Mouse (Mus musculus): Measurements from ENCODE around the gene Sorcs3.

Gene Sorcs3

DNA sequence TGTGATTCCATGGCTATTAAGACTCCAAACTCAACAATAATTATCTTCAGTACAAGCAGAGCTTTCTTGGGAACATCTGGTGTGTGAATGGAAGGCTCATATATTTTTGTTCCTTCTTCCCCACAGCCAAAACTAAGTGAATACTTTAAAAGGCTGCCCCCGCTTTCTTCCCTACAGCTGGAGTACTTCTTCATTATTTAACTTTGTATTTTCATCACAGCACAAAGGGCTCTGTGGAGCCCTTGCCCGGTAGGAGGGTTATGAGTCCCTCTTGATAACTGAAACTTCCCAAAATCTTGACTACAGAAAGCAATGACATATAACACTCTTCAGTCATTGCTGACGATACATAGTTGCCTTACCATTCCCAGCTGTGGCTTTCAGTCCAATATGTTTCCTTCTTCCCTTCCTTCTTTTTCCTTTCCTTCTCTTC, 615.5 kb downstream of the Sorcs3 start:
- DNase-seq (ENCODE audit: low spot score in 2 of 2), result no peak

DNA sequence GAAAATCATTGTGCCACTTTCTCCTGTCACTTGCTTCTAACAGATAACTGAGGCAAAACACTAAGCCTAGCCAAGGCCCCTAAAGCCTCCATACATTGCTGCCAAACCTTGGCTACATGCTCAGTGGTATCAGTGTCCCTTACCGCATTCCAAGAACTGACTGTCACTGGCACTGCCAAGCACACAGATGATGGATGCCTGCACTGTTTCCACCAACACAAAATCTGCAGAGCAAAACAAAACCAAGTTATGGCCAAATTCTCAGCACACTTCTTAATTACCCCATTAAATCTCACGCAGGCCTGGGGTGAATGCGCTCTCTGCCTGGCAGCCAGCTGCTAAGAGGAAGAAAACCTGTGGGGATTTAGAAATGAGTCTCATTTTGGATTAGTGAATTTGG, 628.5 kb downstream of the Sorcs3 start:
- no peak for DNase-seq (ENCODE audit: low spot score in 2 of 2)

DNA sequence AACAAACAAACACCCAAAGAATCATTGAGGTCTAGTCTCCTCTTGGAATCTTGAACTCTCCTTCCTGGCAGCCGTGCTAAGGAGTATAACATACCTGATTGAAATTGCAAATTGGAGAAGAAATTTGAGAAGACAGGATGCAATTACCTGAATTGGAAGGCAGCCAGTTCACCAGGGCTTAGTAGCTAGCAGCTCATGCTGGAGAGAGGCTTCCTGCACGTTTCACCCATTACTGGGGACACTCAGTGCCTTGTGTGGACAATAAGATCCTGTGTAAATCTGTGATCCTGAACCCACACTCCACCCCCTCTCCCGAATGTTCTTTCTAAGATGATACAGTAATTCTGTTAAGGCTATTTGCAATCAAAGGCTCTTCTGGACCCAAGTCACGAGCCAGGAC, 633.6 kb downstream of the Sorcs3 start:
- no peak for DNase-seq (ENCODE audit: low spot score in 2 of 2)

DNA sequence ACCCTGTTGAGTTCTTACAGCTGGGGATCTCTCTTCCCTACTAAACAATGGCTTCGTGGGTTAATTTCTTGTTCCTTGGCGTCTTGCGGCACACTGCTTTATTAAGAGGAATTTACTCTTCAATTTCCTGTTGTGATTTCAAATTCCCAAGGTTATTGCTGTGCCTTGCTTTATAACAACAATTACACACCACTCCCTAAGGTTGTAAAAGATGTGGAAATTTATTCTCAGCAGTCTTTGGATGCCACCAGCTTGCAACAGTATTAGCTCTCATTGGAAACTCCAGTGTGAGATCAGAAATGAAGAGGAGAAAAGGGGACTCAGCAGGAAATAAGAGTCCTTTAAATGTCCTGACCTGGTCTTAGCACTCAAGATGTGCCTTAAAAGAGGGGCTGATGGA, 641.9 kb downstream of the Sorcs3 start:
- DNase-seq (ENCODE audit: low spot score in 2 of 2), result no peak

DNA sequence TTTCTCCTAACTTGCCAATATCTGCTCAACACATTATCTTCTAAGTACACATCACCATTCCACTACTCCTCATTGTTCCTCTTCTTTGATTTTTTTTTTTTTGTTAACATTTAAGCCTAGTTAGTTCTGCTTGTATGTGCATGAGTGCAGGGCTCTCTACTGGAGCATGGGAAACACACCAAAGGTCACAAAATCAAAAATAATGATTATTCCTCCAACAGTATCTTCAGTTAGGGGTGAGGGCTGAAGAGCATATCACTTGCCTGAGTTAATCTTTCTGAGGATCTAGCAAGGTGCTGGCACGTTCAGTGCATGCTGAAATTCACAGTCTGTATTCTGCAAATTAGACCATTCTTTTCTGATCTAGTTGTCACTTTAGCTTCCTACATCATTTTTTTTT, 644.6 kb downstream of the Sorcs3 start:
- DNase-seq (ENCODE audit: low spot score in 2 of 2), result no peak
